Mouse (Mus musculus): ENCODE results near the gene Apba3. TPM values are rescaled to one million over a fixed set of nuclear protein-coding genes. Genes with fewer than 3 reads are reported as not detected.
A peak's percentile ranks its signal among the peaks of the same experiment; 100 is the strongest.

Apba3 gene
- total and polyA plus RNA-seq, 3 experiments: 68.9 to 73.2 TPM; not detected in 1

- Histone ChIP-seq H3K79me2 (ENCODE audit: control insufficient read depth, insufficient read depth, low read length, poor library complexity) (no peaks in the 10 kb centered on the region), H3K4me3 (ENCODE audit: control insufficient read depth in 1 of 2, insufficient read depth in 1 of 2, low read depth in 2 of 2, low read length in 2 of 2) (peak overlapping the region; percentile 48 to 85), H3K27ac (ENCODE audit: control insufficient read depth, low read depth, low read length) (peak overlapping the region; percentile 35), H3K9me3 (replicated peaks; ENCODE audit: insufficient read depth, low read length) (no peaks in the 10 kb centered on the region), H3K9ac (ENCODE audit: control insufficient read depth, low read depth, low read length, poor library complexity, severe bottlenecking) (peak overlapping the region; percentile 78), H3K4me1 (ENCODE audit: control insufficient read depth in 1 of 2, insufficient read depth in 2 of 2, low read length in 2 of 2) (peaks cover 2 to 10% of the 10 kb centered on the region in 2 experiments; a peak in 3 of 4 replicates), H3K36me3 (ENCODE audit: control insufficient read depth in 1 of 2, insufficient read depth in 2 of 2, low read length in 2 of 2) (peaks cover 0 to 7% of the 10 kb centered on the region in 2 experiments; a peak in 2 of 4 replicates), H3K27me3 (ENCODE audit: control insufficient read depth in 1 of 2, insufficient read depth in 2 of 2, low read length in 2 of 2) (no peaks in the 10 kb centered on the region)
- peak; percentile 93 for DNase-seq (ENCODE audit: low read depth, low spot score)
- TF ChIP-seq CHD1 (IDR thresholded peaks at IDR 0.05; ENCODE audit: low read depth, low read length) (no peak), ZC3H11A (IDR thresholded peaks at IDR 0.05; ENCODE audit: low read depth, low read length) (no peak), USF1 (IDR thresholded peaks at IDR 0.05; ENCODE audit: low read depth, low read length) (0 out of 2 replicates have a peak, but pooled peaks have one; percentile 41), ZKSCAN1 (IDR thresholded peaks at IDR 0.05; ENCODE audit: low read depth, low read length) (no peak), POLR2AphosphoS5 (IDR thresholded peaks at IDR 0.05; ENCODE audit: borderline replicate concordance, low read depth, low read length) (no peak), MAX (IDR thresholded peaks at IDR 0.05; ENCODE audit: low read length) (no peak), GATA1 (IDR thresholded peaks at IDR 0.05; ENCODE audit: low read depth, low read length) (no peak), POLR2AphosphoS2 (IDR thresholded peaks at IDR 0.05; ENCODE audit: low read length) (no peak), UBTF (IDR thresholded peaks at IDR 0.05; ENCODE audit: borderline replicate concordance, insufficient read depth, low read depth, low read length) (peak; percentile 72; the same call in 1 of the 2 replicates), E2F4 (IDR thresholded peaks at IDR 0.05; ENCODE audit: borderline replicate concordance, low read depth, low read length) (no peak), MXI1 (IDR thresholded peaks at IDR 0.05; ENCODE audit: low read depth, low read length) (peak; percentile 56), MEF2A (IDR thresholded peaks at IDR 0.05; ENCODE audit: extremely low read depth, insufficient replicate concordance, low read depth, low read length, poor library complexity, severe bottlenecking) (no peak), MAZ (IDR thresholded peaks at IDR 0.05; ENCODE audit: low read depth, low read length) (peak; percentile 83), SIN3A (IDR thresholded peaks at IDR 0.05; ENCODE audit: low read length) (peak; percentile 99), RCOR1 (IDR thresholded peaks at IDR 0.05; ENCODE audit: low read depth, low read length) (0 out of 2 replicates have a peak, but pooled peaks have one; percentile 7), NRF1 (IDR thresholded peaks at IDR 0.05; ENCODE audit: insufficient read depth, low read depth, low read length, poor library complexity, severe bottlenecking) (0 out of 2 replicates have a peak, but pooled peaks have one; percentile 18), KAT2A (conservative IDR thresholded peaks at IDR 0.05; ENCODE audit: low read depth, low read length) (no peak), NELFE (IDR thresholded peaks at IDR 0.05; ENCODE audit: low read depth, low read length) (peak; percentile 32; the same call in 1 of the 2 replicates), CTCF (IDR thresholded peaks at IDR 0.05 in 2 of 3, conservative IDR thresholded peaks at IDR 0.05 in 1 of 3; ENCODE audit: control insufficient read depth in 1 of 3, insufficient read depth in 1 of 3, low read depth in 2 of 3, low read length in 3 of 3, poor library complexity in 1 of 3, severe bottlenecking in 1 of 3) (peak in 1 of 3 experiments; percentile 3; a peak in 1 of 6 replicates), MYB (IDR thresholded peaks at IDR 0.05; ENCODE audit: low read depth, low read length) (no peak), SMC3 (IDR thresholded peaks at IDR 0.05; ENCODE audit: low read depth, low read length) (no peak), TBP (IDR thresholded peaks at IDR 0.05; ENCODE audit: low read depth, low read length) (no peak), HCFC1 (IDR thresholded peaks at IDR 0.05; ENCODE audit: low read depth, low read length) (peak; percentile 84), CHD2 (IDR thresholded peaks at IDR 0.05; ENCODE audit: low read length) (no peak), BHLHE40 (IDR thresholded peaks at IDR 0.05; ENCODE audit: borderline replicate concordance, low read depth, low read length) (no peak), MYC (IDR thresholded peaks at IDR 0.05; ENCODE audit: low read depth, low read length) (no peak), EP300 (IDR thresholded peaks at IDR 0.05; ENCODE audit: low read depth in 1 of 2, low read length in 2 of 2) (0 out of 4 replicates have a peak, but pooled peaks of 1 of the 2 experiments have one; percentile 19), USF2 (IDR thresholded peaks at IDR 0.05; ENCODE audit: borderline replicate concordance in 1 of 2, insufficient read depth in 1 of 2, low read depth in 1 of 2, low read length in 2 of 2) (no peak), ELF1 (IDR thresholded peaks at IDR 0.05; ENCODE audit: low read depth, low read length) (peak; percentile 76), RAD21 (IDR thresholded peaks at IDR 0.05; ENCODE audit: low read depth, low read length) (no peak), GABPA (IDR thresholded peaks at IDR 0.05; ENCODE audit: low read depth, low read length) (no peak), POLR2A (IDR thresholded peaks at IDR 0.05; ENCODE audit: control insufficient read depth in 1 of 2, insufficient read depth in 1 of 2, low read depth in 1 of 2, low read length in 2 of 2, poor library complexity in 1 of 2) (peak in 1 of 2 experiments; percentile 41; a peak in 1 of 4 replicates), MAFK (IDR thresholded peaks at IDR 0.05; ENCODE audit: borderline replicate concordance, low read depth, low read length) (no peak), TAL1 (IDR thresholded peaks at IDR 0.05; ENCODE audit: low read length) (no peak), JUND (IDR thresholded peaks at IDR 0.05; ENCODE audit: low read depth, low read length) (no peak)
Observed at GRCm38 (mm10) chr10:81285694-81286450, 19.1 kb downstream of the Apba3 start.
